Mouse (Mus musculus): ENCODE data around the gene Tead3.

The Tead3 gene

DNA sequence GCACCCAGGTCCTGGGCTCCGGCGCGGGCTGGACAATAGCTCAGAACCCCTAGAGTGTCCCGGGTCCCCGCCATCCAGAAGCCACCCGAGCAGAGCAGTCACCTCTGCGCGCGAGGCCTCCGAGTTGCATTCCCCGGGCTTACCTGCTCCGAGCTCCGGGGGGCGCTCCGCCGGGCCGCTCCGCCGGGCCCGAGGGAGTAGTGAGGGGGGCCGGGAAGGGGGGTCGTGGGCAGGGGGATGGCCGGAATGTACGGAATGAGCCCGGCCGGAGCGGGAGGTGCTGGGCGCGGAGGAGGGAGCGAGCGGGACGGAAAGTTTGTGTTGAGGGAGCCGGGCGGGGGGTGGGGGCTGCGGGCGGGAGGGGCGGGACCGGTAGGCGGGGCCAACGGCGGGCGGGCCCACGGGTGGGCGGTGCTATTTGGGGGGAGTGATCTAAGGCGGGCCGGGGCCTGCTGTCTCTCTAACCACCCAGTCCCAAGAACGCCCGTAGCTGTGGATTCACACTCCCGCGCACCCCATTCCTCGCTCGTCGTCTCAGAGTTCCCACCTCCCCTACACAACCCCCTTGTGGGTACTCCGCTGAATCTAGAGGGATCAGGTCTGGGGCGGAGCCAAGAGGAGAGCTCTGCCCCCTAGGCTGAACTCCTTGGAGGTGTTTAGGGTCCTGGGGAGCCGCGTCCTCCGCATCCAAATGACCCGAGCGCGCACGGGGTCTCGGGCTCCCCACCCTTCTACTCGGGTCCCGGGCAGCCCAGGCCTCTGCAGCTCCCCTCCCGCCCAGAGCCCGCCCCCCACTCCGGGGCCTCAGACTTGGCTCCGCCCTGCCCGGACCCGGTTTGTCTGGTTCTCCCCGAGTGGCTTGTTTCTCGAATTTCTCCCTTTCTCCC lies at the start of gene Tead3:
Tead3 (minus strand) TSS at position 352 of the 887 bp plus-strand sequence.
- peak; percentile 72 for DNase-seq (ENCODE audit: low read depth, low spot score)

DNA sequence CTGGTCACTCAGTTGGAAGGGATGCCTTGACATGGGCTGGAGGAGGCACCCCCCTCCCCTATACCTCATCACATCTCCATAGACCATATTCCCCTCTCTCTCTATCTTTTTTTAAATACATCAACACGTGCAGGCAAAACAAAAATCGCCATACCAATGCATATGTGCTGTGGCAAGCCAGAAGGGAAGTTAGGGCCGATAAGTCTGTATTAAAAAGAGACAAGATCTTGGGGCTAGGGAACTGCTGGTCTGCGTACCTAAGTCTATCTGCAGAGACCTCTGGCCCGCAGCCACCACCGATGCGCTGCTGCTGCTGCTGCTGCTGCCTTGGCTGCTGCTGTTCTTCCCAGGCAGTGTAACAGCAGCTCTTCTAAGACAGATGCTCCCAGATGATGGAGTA lies 44.4 kb upstream of the Tead3 start:
- DNase-seq (ENCODE audit: low read depth, low spot score), result no peak

GRCm38 (mm10) chr17:28394051-28394765 lies 43.6 kb upstream of the Tead3 start:
- DNase-seq (ENCODE audit: low read depth, low spot score), result no peak

GRCm38 (mm10) chr17:28391568-28392432 lies 41.2 kb upstream of the Tead3 start:
- DNase-seq (ENCODE audit: low read depth, low spot score), result no peak

DNA sequence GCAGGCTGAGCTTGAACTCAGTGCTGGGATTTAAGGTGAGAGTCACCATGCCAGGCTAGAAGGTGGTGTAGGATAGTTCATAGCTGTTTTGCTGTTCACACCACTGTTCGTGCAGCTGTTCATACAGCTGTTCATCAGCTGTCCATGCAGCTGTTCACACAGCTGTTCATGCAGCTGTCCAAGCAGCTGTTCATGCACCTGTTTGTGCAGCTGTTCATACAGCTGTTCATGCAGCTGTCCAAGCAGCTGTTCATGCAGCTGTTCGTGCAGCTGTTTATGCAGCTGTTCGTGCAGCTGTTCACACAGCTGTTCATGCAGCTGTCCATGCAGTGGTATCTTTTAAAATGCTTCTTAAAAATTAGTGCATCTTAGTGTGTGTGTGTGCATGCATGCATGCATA lies 37.9 kb upstream of the Tead3 start:
- DNase-seq (ENCODE audit: low read depth, low spot score), result no peak

GRCm38 (mm10) chr17:28386150-28386905 lies 35.7 kb upstream of the Tead3 start:
- peak; percentile 94 for DNase-seq (ENCODE audit: low read depth, low spot score)

GRCm38 (mm10) chr17:28384298-28384697 lies 33.7 kb upstream of the Tead3 start:
- peak; percentile 86 for DNase-seq (ENCODE audit: low read depth, low spot score)

GRCm38 (mm10) chr17:28380255-28380654 lies 29.6 kb upstream of the Tead3 start:
- DNase-seq (ENCODE audit: low read depth, low spot score), result no peak

- DNase-seq (ENCODE audit: low read depth, low spot score), result peak; percentile 67
Measured at GRCm38 (mm10) chr17:28375592-28376061, 25.0 kb upstream of the Tead3 start.

- DNase-seq (ENCODE audit: low read depth, low spot score), result peak; percentile 55
Measured at GRCm38 (mm10) chr17:28374494-28374893, 23.9 kb upstream of the Tead3 start.

DNA sequence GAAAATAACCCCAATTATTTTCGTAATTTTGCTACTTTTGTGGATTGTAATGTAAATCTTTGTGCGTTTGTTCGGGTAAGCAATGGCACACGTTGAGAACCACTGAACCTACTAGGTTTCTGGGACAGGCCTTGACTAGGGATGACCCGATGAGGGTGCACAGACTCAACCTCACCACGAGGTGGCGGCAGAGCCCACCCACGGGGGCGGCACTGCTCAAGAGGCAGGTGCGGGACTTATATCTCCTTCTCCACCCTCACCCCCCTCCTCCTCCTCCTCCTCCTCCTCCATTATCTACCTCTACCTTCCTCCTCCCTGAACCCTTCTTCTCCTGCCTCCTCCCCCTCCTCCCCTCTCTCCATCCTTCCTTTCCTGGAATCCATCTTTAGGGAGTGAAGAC lies 23.2 kb upstream of the Tead3 start:
- DNase-seq (ENCODE audit: low read depth, low spot score), result peak; percentile 86

- no peak for DNase-seq (ENCODE audit: low read depth, low spot score)
Measured at GRCm38 (mm10) chr17:28371941-28372340, 21.3 kb upstream of the Tead3 start.

DNA sequence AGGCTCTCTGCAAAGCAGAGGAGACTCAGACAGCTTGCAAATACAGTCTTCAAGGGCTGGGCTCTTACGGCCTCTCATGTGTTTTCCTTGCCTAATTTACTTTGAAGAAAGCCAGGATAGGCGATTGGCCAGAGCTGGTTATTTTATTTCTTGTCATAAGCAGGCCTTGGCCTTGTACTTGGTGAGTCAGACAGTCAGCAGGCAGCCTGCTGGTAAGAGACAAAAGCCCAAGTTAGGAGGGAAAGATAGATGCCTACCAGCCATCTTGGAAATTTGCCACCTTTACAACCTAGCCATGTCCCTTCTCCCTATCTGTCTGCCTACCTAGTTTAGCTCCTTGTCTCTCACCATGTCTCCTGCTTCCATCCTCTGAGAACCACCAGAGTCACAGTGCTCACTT lies 20.7 kb upstream of the Tead3 start:
- no peak for DNase-seq (ENCODE audit: low read depth, low spot score)

GRCm38 (mm10) chr17:28369056-28369455 lies 18.4 kb upstream of the Tead3 start:
- DNase-seq (ENCODE audit: low read depth, low spot score), result no peak

DNA sequence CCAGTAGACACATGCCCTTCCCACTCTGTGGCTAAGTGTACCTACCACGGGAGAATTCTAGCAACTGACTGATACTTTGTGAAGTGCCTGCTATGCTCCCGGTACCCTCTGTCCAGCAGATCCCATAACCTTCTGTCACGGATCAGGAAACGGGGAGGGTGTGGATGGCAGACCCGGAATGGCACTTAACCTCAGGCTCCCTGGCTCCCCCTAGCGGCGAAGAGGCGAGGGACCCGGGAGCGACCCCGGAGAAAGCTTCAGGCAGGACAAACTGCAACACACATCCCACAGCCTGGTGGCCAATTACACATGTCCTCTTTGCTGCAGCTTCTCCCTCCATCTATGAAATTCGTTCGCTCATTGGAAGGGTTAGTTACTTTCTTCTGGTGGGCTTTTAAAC lies 17.8 kb upstream of the Tead3 start:
- DNase-seq (ENCODE audit: low read depth, low spot score), result peak; percentile 91

DNA sequence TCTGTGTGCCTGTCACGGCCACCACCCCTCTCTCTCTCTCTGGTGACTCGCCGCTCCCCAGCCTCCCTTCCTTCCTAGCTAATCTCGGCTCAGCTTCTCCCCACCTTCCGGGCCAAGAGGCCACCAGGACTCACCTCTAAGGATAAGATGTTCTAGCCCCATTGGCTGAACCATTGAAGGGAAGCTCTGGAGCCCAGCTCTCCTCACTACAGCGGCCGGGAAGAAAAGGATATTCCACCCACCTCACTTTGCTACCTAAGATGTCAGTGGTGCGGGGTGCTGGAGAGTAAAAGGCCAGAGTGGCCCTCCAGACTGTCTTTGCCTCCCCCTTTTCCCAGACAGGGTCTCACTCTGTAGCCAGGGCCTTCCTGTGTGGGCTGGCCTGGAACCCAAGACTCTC lies 14.5 kb upstream of the Tead3 start, which contains the start of gene Tulp1:
Tulp1 (minus strand) TSS at position 101 of the 400 bp plus-strand sequence.
- no peak for DNase-seq (ENCODE audit: low read depth, low spot score)

DNA sequence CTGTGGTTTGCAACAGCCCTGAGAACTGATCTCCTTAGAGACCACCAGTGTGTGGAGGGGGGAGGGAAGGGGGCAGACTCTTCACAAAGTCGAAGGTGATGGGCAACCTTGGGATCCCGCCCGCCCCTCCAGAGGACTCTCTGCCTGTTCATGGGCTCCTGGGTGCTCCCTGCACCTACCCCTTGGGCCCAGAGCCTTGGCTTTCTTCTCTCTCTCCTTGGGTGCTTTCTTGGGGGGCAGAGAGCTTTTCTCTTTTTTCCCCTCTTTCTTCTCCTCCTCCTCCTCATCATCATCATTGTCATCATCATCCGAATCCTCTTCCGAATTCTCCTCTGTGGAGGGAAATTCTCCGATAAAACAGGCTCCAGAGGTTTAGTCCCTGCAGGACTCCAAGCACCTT lies 12.9 kb upstream of the Tead3 start:
- no peak for DNase-seq (ENCODE audit: low read depth, low spot score)

DNA sequence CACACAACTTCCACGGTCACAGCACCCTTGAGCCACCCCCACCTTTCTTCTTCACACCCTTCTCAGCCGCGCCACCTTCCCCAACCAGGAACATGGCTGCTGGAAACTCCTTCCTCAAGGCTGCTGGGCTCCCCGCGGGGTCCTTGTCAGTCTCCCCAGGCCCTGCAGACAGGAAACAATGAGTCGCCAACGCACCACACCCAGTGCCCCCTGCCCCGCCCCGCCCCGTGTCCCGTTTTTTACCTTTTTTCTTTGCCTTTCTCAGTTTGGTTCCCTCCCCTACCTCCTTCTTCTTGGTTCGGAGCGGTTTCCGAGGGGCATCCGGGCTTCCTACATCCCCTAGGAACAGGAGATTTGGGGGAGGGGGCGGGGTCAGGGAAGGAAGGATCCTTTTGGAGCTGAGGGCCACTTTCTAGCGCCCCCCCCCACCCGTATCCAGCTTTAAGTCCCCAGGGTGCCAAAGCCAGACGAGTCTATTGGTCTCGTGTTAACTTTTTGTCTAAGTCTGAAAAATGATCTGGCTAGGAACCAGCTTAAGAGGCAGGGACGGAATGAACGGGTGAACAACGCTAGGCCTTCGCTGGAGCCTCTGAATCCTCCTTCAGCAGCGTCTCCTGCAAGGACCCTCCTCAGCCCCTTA lies 12.2 kb upstream of the Tead3 start:
- DNase-seq (ENCODE audit: low read depth, low spot score), result peak; percentile 80

- no peak for DNase-seq (ENCODE audit: low read depth, low spot score)
Measured at GRCm38 (mm10) chr17:28361921-28362652, 11.5 kb upstream of the Tead3 start.

All from ES-CJ7 (cell line).